Mouse (Mus musculus) layer of hippocampus, postnatal 14 days (tissue): ENCODE measurements around the gene Gm28305. TPM values are rescaled to one million over a fixed set of nuclear protein-coding genes. Genes with fewer than 3 reads are reported as not detected.

Experiments used
- DNase-seq, 2 experiments: peaks; one replicate each; pipeline ENCODE4 v3.0.0; 2021 to 2022; ENCODE audit warnings: low spot score in 2 of 2, mixed read lengths in 1 of 2
- long read RNA-seq, 2 experiments: library from polyadenylated mRNA; stranded (forward); transcript quantifications; one replicate each; pipeline ENCODE4 v2.0.0; 2021
- total RNA-seq, 2 experiments: library from RNA; stranded (reverse); gene quantifications; 2 replicates each; pipeline ENCODE4 v1.2.3; 2021

Gene Gm28305
- not detected for total RNA-seq
- long read RNA-seq, experiment 1, partial matches to known transcripts, result 0 of 1 reads
- long read RNA-seq, experiment 1, other reads (novel, unspliced or antisense), result 1 of 1 reads
- long read RNA-seq, experiment 2, result 0 reads

- no peak for DNase-seq
These were observed at the start of gene Gm28305 for GRCm38 (mm10) chr9:104040362-104040761. Gene Gm28305, plus strand, starts transcription at chr9:104040662.

DNA sequence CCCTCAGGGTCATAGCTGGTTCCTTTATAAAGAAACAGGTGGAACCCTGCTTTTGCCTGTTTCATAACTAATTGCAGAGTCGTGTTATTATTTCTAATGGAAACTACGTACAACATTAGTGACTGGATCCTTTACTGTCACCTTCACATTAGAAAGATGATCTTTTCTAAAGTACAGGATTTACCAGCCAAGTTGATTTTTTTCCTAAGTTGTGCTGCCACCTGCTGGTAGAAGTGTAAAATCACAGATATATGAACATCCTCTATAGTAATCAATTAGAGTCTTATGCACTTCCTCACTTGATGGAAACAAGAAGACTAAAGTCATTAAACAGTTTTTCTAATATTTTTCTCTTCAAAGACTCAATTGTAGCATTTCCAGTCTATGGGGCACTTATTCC, 44.0 kb upstream of the Gm28305 start:
- peak; percentile 36 to 71 for DNase-seq

DNA sequence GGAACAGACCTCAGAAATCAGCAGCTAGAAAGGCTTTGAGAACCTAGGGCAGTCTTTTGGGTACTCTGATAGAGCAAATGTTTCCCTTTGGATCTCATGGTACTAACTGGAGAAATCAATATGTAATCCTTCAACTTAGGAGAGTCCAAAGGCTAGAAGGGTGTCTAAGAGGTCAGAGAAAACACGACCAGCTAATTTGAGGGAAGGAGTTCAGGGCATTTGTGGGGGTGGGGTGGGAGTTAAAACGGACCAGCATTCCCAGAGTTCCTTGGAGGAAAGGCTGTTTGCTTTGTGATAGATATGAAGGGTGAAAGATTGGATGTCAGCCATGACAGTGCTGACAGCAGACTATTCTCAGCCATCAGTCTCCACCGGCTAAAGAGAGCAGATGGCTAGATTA, 39.9 kb upstream of the Gm28305 start:
- no peak for DNase-seq

DNA sequence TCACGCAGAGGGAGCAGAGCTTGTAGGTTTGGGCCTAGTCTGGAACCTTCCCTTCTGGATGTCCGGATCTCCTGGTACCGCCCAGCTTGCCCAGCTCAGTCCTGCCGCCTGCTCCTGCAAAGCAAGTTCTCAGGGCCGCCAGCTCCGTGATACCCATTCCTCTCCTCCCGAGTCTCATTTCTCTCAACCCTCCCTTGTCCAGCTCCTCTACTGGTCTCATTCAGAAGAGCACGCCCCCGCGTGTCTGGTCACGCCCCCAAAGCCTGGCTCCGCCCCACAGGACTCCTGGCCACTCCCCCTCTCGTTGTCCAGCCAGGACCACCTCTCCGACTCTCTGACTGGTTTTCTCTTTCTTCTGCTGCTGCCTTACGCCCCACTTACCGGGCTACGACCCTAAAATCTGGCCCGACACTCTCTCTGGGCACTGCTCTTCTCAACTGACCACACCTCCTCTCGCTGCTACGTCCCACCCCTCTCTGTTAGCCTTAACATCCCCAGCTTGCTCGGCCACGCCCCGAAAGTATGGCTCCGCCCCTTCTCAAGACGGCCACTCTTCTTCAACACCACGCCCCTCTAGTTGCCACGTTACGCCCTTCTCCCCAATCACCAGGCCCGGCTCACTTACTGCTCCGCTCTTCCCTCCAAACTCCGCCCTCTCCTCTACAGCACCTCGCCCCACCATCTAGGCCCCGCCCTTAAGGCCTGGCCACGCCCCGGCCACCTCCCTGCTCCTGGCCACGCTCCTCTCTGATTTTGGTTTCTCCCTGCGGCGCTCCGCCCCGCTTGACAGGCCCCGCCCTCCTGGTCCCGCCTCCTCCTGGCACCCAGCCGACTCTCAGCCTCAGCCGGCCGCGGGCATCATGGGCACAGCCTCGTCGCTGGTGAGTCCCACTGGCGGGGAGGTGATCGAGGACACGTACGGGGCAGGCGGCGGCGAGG, 38.3 kb upstream of the Gm28305 start, which contains the start of gene Nphp3:
TSS of gene Nphp3 (plus strand) at position 624 of the 939 bp plus-strand sequence.
- DNase-seq, result peak; percentile 98 to 99

DNA sequence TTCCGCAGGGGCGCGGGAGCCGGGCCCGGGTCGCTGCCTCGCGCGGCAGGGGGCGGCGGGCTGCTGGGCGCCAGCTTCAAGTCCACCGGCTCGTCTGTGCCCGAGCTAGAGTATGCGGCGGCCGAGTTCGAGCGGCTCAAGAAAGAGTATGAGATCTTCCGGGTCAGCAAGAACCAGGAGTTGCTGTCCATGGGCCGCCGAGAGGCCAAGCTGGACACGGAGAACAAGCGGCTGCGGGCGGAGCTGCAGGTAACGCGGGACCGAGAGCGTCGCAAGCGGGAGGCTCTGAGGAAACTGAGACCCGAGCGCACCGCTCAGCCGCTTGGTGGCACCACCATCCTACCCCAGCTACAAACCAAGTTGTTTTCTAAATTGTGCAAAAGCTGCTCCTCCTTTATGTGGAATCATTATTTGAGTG, 37.5 kb upstream of the Gm28305 start:
- DNase-seq, result peak in 1 of 2 experiments; percentile 64

DNA sequence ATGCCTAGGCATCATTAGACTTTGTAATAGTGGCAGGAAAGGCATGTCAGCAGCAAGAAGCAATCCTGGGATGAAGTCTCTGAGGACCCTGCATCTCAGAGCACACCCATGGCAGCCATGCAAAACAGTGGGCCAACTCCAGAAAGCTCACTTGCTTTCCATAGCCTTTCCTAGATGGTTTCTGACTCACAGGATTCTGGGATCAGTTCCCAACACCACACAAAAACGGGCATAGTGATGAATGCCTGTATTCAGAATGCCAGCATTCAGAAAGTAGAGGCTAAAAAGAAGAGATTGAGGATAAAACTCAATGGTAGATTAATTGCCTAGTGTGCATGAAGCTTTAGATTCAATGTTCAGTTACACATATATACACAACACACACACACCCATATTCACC, 25.9 kb upstream of the Gm28305 start:
- peak in 1 of 2 experiments; percentile 52 for DNase-seq

- DNase-seq, result no peak
These were observed 19.4 kb upstream of the Gm28305 start for GRCm38 (mm10) chr9:104021026-104021425.

GRCm38 (mm10) chr9:104027186-104027585, 13.3 kb upstream of the Gm28305 start:
- DNase-seq, result no peak

DNA sequence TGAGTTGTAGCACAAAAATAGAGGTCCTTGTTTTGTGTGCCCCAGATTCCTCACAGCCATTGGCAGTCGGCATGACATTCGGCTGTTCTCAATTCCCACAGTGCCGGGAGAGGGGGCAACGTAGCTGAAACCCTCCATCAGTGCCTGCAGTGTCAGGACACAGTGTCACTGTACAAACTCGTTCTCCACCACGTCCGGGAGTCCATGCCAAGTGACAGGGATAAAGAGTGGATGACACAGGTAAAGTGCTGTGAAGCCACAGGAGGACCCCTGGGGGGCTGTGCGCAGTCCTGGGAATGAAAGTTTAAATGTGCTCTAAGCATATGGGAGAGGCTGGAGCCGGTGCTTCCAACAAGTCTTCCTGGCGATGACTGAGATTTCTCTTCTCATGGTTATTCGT, 10.6 kb upstream of the Gm28305 start:
- no peak for DNase-seq

DNA sequence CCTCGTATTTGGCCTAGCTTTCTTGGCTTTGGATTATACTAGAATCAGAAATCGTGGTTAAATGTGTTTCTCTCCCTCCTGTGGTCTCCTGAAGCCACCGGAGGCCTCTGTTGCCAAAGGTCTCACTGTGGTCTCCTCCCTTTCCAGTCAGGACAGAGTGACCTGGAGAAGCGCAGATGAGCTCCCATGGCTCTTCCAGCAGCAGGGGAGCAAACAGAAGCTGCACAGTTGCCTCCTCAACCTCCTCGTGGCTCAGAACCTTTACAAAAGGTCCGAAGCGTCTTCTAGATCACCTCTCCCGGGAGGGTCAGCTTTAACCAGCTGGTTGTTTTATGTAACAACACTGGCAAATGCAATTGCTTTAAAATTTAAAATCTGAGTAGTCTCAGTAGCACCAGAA, 6.2 kb upstream of the Gm28305 start:
- DNase-seq, result no peak

DNA sequence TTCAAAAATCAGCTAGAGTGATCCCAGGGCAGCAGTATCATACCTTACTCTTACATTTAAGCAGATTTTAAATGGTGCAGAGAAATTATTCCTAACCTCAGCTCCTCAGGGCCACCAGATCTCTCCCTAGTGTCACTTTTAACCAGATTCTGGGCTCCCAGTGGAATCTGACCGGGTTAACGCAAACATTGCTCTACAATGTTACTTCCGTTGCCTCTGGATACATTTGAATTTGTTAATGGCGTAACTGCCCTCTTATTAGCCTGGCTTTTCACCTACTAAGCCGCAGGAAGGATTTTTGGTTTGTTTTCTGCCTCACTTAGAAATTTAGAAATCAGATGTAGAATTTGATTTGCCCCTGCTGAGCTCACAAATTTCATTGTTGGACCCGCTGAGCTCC, 5.7 kb upstream of the Gm28305 start:
- DNase-seq, result no peak

- peak; percentile 63 to 71 for DNase-seq
These were observed 5.0 kb upstream of the Gm28305 start for GRCm38 (mm10) chr9:104035261-104036015.

DNA sequence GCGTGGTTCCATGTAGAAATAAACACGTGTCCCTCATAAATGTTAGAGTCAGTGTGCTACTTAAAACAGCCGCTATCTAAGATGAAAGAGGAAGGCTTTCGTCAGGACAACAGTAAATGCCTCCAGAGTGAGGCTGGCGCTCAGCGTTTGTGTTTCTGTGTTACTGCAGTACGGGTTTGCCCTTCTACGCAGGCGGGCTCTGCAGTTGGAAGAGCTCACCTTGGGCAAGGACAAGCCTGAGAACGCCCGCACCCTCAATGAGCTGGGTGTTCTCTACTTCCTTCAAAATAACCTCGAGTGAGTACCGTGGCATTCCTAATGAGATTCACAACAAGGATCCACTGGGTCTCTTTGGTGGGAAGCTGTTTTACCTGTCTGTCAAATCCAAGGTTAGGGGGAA, 2.2 kb upstream of the Gm28305 start:
- no peak for DNase-seq

- no peak for DNase-seq
These were observed 1.3 kb upstream of the Gm28305 start for GRCm38 (mm10) chr9:104039031-104039695.

DNA sequence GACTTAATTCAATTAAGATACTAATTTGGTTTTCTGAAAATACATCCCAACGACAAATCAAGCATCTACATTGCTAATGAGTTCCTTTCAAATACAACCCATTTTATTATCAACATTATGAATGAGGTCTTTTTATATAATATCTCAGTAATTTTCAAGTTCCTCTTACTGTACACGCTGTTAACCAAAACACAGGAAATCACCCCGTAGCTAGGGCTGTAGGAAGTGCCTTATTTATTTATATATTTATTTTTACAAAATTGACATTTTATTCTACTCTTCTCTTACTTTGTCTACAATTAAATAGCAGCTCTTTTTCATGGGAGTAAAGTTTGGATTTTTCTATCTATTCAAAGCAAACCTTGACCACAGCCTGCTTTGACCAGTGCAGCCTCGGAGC, 720 bp upstream of the Gm28305 start:
- no peak for DNase-seq

DNA sequence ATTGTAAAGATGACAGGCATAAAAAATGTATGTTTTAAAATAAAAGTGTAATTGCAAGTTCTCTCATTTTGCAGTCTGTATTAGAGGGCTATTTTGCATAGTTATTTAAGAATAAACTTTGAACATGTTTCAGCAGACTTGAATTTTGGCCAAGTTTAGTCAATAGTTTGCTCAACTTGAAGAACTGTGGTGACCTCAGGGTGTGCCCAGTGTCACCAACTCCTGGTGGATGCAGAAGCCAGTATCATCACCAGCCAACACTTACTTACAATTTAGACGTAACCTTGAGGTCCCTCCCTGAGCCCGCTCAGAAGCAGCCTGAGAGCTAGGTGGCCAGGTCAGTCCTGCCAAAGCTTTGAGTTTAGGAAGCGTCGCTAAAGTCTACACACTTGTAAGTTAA, 3.2 kb downstream of the Gm28305 start:
- no peak for DNase-seq

GRCm38 (mm10) chr9:104051028-104051427, 10.6 kb downstream of the Gm28305 start:
- no peak for DNase-seq

GRCm38 (mm10) chr9:104062430-104063243, 22.2 kb downstream of the Gm28305 start, which contains the start of gene Uba5:
Gene Uba5, minus strand, starts transcription at chr9:104063134.
- DNase-seq, result no peak

DNA sequence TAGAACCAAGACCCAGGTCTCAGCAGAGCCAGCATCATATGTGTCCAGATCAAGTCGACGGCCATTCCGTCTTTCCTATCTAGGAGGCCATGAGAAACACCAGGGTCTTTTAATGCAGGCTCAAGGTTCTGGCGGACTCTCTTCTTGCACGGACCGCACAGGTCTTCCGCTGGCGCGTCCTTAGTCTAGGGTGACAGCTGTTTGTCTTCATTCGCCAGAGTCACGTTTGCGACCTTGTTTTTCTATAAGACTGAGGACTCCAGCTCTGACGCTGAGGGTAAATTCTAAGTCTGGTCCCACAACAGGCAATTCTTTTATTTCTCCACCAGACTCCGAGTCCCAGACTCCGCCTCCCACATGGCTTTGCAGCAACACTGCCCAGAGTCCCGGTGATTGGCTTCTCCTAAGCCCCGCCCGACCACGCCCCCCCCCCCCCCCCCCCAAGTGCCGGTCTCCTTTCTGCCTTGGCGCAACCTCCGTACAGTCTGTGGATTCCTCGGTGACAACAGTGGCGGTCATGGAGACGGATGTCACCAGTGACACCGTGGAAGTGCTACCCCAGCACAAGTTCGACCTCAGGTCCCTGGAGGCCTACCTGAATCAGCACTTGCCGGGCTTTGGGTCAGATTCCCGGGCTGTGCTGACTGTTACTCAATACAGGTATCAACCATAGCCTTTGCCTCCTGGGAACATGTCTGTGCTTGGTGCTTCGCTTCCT, 22.9 kb downstream of the Gm28305 start, which contains the start of gene Acad11:
TSS of gene Acad11 (plus strand) at position 134 of the 718 bp plus-strand sequence.
- DNase-seq, result peak; percentile 91 to 96

- DNase-seq, result no peak
These were observed 24.1 kb downstream of the Gm28305 start for GRCm38 (mm10) chr9:104064571-104064970.
